Mouse (Mus musculus) small intestine, adult 2 months (tissue): ENCODE measurements at regions not wholly inside any gene's neighbourhood (a gene's known extent, or its start where the extent isn't known, plus 50 kb on each side); places are given as distances from the start of the nearest gene placed in this dataset.
A peak's percentile ranks its signal among the peaks of the same experiment; 100 is the strongest.

Experiments used
- H3K27ac ChIP-seq: fragments of 200-500 bp; 2 replicates; pipeline ENCODE4 v1.5.1; 2012; ENCODE audit warnings: low read depth, low read length, control low read depth, inconsistent platforms; ENCODE audit not compliant: insufficient read depth
- H3K27me3 ChIP-seq: fragments of 200-500 bp; 2 replicates; pipeline ENCODE4 v1.6.1; 2012; ENCODE audit warnings: mild to moderate bottlenecking, moderate library complexity, low read length, inconsistent platforms; ENCODE audit not compliant: control insufficient read depth, insufficient read depth
- H3K36me3 ChIP-seq: fragments of 200-500 bp; 2 replicates; pipeline ENCODE4 v1.6.1; 2012; ENCODE audit warnings: mild to moderate bottlenecking, low read length, control low read depth, inconsistent platforms; ENCODE audit not compliant: control insufficient read depth, insufficient read depth
- H3K4me1 ChIP-seq: fragments of 200-500 bp; 2 replicates; pipeline ENCODE4 v1.6.1; 2012; ENCODE audit warnings: low read length, inconsistent platforms, mixed read lengths; ENCODE audit not compliant: control insufficient read depth, insufficient read depth, insufficient read length
- H3K4me3 ChIP-seq: fragments of 200-500 bp; 2 replicates; pipeline ENCODE4 v1.5.1; 2012; ENCODE audit warnings: low read depth, mild to moderate bottlenecking, control low read depth, inconsistent platforms, low read length, moderate library complexity
- CTCF ChIP-seq: fragments of 200-500 bp; IDR thresholded peaks from 2 replicates; pipeline ENCODE4 v1.5.1; 2012; ENCODE audit warnings: low read depth, mild to moderate bottlenecking, control low read depth, inconsistent platforms, low read length, moderate library complexity, mixed read lengths; ENCODE audit not compliant: insufficient replicate concordance, insufficient read length; ENCODE audit errors: extremely low read depth
- POLR2A ChIP-seq: fragments of 200-500 bp; IDR thresholded peaks from 2 replicates; pipeline ENCODE4 v1.6.1; 2012; ENCODE audit warnings: low read depth, mild to moderate bottlenecking, control low read depth, inconsistent platforms, low read length, moderate library complexity
- WGBS: fragments of 180-500 bp; shearing (Covaris S2); methylation state at CpG from one replicate; pipeline ENCODE4 v1.1.7; 2018; 5-methylcytosine and 5-hydroxymethylcytosine counted together

DNA sequence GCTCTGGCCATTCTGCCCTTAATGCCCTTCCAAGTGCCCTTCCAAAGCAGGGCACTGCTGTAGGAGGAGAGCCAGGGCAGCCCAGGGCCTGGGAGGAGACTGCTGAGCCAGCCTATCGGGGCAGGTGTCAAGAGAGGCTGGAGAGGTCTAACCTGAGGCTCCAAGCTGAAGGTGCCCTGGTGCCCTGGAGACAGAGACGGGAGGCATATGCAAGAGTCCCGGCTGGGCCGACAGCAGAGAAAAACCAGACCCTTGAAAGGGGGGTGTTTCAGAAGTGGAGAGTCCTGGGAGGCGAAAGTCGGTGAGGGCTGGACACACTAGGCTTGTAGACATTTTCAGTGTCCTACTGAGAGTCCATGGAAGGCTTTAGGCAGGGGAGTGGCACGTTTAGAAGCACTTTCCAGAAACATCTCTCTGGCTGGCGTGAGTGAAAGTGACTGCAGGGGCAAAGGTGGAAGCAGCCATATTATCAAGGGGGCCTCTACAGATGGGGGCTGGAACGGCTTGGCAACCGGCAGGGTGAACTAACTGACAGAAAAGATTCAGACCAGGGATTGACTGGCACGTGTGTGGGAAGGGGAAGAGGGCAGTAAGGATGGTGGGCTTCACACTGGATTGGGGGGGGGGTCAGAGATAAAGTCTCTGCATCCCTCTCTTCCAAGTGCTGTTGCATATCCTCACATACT, 101.1 kb downstream of the Cstad start:
- Histone ChIP-seq H3K4me3 (no peak overlapping the region), H3K36me3 (no peaks in the 10 kb centered on the region), H3K4me1 (peaks cover 23% of the 10 kb centered on the region), H3K27me3 (no peaks in the 10 kb centered on the region), H3K27ac (no peak overlapping the region)
- TF ChIP-seq CTCF (no peak), POLR2A (no peak)
- 68% methylated on average over 11 of the region's 11 CpGs for WGBS

DNA sequence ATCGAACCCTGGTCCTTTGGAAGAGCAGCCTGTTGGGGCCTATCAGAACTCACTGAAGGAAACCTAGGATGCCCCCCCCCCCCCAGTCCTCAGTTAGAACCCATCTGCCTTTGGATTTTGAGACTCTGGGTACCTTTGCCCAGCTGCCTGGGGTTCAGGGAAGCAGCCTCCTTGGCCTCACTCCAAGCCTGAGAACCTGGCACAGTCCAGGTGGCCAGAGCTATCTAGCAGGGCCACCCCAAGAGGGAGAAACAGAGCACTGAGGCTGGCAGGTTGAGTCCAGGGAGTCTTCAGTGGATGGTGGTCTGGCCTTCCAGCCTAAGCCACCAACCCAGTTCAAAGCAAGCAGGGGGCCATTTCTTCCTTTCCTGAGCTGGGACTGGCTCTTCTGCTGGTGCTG, 100.2 kb downstream of the Cstad start:
- Histone ChIP-seq H3K36me3 (no peaks in the 10 kb centered on the region), H3K4me1 (peaks cover 20% of the 10 kb centered on the region), H3K4me3 (no peak overlapping the region), H3K27ac (no peak overlapping the region), H3K27me3 (no peaks in the 10 kb centered on the region)
- no peak for TF ChIP-seq CTCF
- no peak for TF ChIP-seq POLR2A
- 61% methylated on average over 1 of the region's 1 CpGs for WGBS

DNA sequence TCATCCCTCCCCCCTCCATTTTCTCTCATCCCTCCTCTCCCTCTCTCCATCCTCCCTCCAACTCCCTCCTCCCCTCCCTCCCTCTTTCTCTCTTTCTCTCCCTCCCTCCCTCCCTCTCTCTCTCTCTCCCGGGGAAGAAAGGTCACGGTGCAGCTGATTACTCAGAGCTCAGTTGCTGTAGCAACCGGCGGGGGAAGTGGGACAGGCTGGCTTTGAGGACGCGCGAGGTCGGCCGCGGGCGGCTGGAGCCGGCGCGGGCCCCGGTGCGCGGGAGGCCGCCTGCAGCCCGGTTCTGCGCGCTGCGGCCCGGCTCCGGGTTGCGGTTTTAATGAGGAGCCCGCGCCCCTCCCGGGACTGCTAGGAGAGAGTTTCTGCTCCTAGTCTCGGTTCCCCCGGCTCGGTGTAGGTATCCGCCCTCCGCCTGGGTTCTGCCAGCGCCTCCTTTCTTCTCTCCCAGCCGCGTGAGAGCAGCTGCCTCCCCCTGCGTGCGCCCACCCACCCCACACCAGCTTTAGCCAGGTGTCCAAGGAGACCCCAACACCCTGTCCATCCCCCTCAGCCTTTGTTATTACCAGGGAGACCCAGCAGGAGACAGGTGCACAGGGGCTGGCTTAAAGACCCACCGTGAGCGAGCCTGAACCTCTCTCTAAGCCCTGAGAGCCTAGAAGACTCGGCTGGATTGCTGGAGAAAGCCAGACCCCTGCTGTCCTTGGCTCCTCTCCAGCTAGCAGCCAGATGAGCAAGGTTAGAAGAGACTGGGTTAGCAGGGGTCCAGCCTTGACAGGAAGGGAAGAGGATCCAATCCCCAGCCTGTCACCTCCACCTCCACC, 98.6 kb downstream of the Cstad start:
- Histone ChIP-seq H3K4me3 (peak overlapping the region; percentile 58), H3K4me1 (peaks cover 18% of the 10 kb centered on the region), H3K27me3 (no peaks in the 10 kb centered on the region), H3K36me3 (no peaks in the 10 kb centered on the region), H3K27ac (peak overlapping the region; percentile 45)
- TF ChIP-seq POLR2A (peak; percentile 50), CTCF (no peak)
- 2% methylated on average over 41 of the region's 41 CpGs for whole genome bisulfite sequencing

DNA sequence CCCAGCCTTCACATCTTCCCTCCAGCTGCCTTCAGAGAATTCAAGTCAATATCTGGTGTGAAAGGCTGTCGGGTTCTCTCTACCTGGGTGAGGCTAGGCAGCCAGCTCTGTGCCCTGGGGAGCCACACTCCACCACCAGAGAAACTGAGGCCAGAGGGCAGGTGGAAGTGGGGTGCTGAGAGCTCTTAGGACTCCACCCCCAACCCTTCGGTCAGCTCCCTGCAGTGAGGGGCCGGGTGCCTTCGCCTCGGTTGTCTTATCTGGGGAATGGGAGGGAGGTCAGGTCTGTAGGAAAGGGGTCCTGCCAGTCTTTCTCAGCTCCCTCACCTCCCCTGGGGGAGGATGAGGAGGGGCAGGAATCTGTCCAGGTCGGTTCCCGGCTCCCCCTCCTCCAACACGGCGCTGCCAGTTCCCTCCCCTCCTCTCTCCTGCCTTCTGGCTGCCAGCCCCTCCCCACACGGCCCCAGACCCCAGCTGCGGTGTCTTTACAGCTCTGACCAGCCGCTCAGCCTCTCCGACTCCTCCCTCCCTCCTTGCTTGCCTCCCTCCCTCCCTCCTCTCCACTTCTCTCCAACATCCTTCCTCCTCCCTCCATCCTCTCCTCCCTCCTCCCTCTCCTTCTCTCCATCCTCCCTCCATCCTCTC, 97.8 kb downstream of the Cstad start:
- WGBS, result 16% methylated on average over 13 of the region's 13 CpGs
- H3K4me1 ChIP-seq, result peaks cover 18% of the 10 kb centered on the region
- H3K36me3 ChIP-seq, result no peaks in the 10 kb centered on the region
- no peak overlapping the region; the same call in 1 of the 2 replicates for H3K4me3 ChIP-seq
- H3K27me3 ChIP-seq, result no peaks in the 10 kb centered on the region
- peak overlapping the region; percentile 58 for H3K27ac ChIP-seq
- TF ChIP-seq CTCF, result no peak
- TF ChIP-seq POLR2A, result no peak

DNA sequence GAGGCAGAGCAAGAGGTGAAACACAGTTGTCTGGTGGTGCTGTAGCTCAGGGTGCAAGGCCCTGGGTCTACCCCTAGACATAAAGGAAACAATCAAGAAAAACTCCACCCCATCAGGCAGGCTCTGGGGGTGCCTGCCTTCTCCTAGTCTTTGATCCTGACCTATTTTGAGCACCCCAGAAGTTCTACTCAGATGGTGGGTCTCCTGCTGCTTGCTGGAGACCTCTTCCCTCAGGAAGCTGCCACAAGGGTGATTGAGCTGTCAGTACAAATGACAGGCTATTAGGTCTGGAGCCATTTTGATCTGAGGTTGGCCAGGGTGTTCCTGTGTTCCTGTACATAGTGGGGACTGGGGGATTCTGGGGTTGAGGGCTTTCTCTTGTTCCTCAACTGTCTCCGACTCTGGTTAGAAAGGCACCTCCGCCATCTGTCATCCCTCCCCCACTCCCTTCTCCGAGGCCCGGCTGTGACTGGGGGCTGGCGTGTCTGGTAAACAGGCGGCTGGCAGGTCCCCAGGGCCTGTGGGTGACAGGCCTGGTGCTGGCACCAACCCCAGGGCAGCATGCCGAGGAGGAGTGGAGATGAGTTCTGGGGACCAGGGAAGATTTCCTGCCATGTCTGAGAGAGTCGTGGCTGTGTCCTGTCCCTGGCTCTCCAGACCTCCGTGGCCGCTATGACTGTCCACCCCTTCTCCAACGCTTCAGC, 97.2 kb downstream of the Cstad start:
- no peak for TF ChIP-seq POLR2A
- TF ChIP-seq CTCF, result no peak
- H3K4me1 ChIP-seq, result peaks cover 18% of the 10 kb centered on the region
- H3K27me3 ChIP-seq, result no peaks in the 10 kb centered on the region
- 25% methylated on average over 11 of the region's 11 CpGs for WGBS
- peak overlapping the region; percentile 58 for H3K27ac ChIP-seq
- H3K4me3 ChIP-seq, result no peak overlapping the region
- no peaks in the 10 kb centered on the region for H3K36me3 ChIP-seq

DNA sequence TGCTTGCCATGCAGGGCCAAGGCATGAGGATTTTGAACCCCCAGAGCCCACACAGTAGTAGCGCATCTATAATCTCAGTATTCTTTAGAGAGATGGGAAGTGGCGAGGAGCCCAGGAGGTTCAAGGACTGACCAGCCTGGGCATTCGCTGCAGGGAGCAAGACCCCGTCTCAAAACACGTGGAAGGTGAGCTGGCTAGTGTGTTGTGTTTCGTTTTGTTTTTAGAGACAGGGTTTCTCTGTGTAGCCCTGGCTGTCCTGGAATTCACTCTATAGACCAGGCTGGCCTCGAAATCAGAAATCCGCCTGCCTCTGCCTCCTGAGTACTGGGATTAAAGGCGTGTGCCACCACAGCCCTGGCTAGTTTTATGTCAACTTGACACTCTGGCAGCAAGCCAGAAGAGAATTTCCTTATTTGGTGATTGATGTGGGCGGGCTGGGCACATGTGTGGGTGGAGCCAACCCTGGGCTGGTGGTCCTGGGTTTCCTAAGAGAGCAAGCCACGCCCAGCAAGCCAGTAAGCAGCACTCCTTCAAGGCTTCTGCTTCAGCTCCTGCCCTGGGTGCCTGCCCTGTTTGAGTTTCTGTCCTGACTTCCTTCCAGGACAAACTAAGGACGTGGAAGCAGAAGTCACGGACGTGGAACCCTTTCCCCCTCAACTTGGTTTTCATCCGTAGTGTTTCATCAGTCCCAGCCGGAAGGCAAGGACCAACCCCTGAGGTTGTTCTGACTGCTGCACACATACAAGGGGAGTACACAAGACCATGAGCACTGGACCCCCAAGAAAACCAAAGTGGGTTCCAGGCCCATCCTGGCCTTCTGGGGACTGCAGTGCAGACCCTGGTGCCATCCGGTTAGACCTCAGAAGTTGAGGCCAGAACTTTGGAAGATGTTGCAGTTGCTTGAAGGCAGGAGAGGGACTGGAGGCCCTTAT, 96.4 kb downstream of the Cstad start:
- 90% methylated on average over 17 of the region's 17 CpGs for WGBS
- Histone ChIP-seq H3K27me3 (no peaks in the 10 kb centered on the region), H3K4me1 (peaks cover 18% of the 10 kb centered on the region), H3K4me3 (no peak overlapping the region), H3K36me3 (no peaks in the 10 kb centered on the region), H3K27ac (peak overlapping the region; percentile 58; the same call in 1 of the 2 replicates)
- TF ChIP-seq POLR2A (no peak), CTCF (no peak)
